19 mouse cellular contexts compared by ENCODE assay signal in genomic region chr7:70438908-70439307, GRCm38 (mm10).
"Had no signal": no experiment of that assay in that cellular context is flagged by ENCODE, and none has a peak within 500 bp of the region (broad histone marks: within the 10 kb centered on the region; RNA-seq: fewer than 3 reads in every experiment).

No protein-coding gene starts in this region.

- H3K27ac ChIP-seq: kidney, embryonic 15.5 days; left cerebral cortex, adult 2 months; liver, embryonic 13.5 days; macrophage; midbrain, embryonic 12.5 days; midbrain, embryonic 15.5 days; neural tube, embryonic 12.5 days; neural tube, embryonic 15.5 days; stomach, postnatal 0 days had no signal

- H3K4me3 ChIP-seq: kidney, embryonic 15.5 days; left cerebral cortex, adult 2 months; liver, embryonic 13.5 days; midbrain, embryonic 12.5 days; midbrain, embryonic 15.5 days; neural tube, embryonic 12.5 days; neural tube, embryonic 15.5 days had no signal

- H3K4me1 ChIP-seq: kidney, embryonic 15.5 days; liver, embryonic 13.5 days; midbrain, embryonic 12.5 days; midbrain, embryonic 15.5 days; neural tube, embryonic 12.5 days; neural tube, embryonic 15.5 days had no signal

- DNase-seq: kidney, adult 11 months; kidney, adult 8-10 months; kidney, postnatal 10 days; kidney, postnatal 36 days; layer of hippocampus, postnatal 36 days; liver, embryonic 13.5 days; lung, embryonic 14.5 days; right cerebral cortex, adult 18-20 months; right cerebral cortex, postnatal 14 days; right cerebral cortex, postnatal 4 days; thymus, postnatal 25 days had no signal

- H3K27me3 ChIP-seq: kidney, embryonic 15.5 days; liver, embryonic 13.5 days; midbrain, embryonic 12.5 days; midbrain, embryonic 15.5 days; neural tube, embryonic 12.5 days; neural tube, embryonic 15.5 days had no signal

- H3K36me3 ChIP-seq: kidney, embryonic 15.5 days; liver, embryonic 13.5 days; midbrain, embryonic 12.5 days; midbrain, embryonic 15.5 days; neural tube, embryonic 12.5 days; neural tube, embryonic 15.5 days had no signal

- H3K9me3 ChIP-seq: kidney, embryonic 15.5 days; liver, embryonic 13.5 days; midbrain, embryonic 12.5 days; midbrain, embryonic 15.5 days; neural tube, embryonic 12.5 days; neural tube, embryonic 15.5 days had no signal
